Mouse (Mus musculus): ENCODE data around the gene Efnb3. TPM values are rescaled to one million over a fixed set of nuclear protein-coding genes. Genes with fewer than 3 reads are reported as not detected.

The Efnb3 gene
- polyA plus RNA-seq, 1 experiment from 2014 or later = 160 TPM

GRCm38 (mm10) chr11:69559183-69559582 lies 822 bp downstream of the Efnb3 start:
- peak overlapping the region; percentile 85 for H3K27ac ChIP-seq (replicated peaks)
- H3K36me3 ChIP-seq = no peaks in the 10 kb centered on the region; the same call in 1 of the 2 replicates
- no peaks in the 10 kb centered on the region for H3K9me3 ChIP-seq
- WGBS = 7% methylated on average over 5 of the region's 5 CpGs
- peak overlapping the region; percentile 85 for H3K4me2 ChIP-seq
- ATAC-seq (ENCODE audit: low FRiP score, low read depth) = no peak
- H3K9ac ChIP-seq = peak overlapping the region; percentile 88
- H3K4me1 ChIP-seq (replicated peaks) = peaks cover 72% of the 10 kb centered on the region
- H3K27me3 ChIP-seq = no peaks in the 10 kb centered on the region
- H3K4me3 ChIP-seq = peak overlapping the region; percentile 87

- H3K27me3 ChIP-seq = no peaks in the 10 kb centered on the region
- H3K4me2 ChIP-seq = peak overlapping the region; percentile 85
- peak overlapping the region; percentile 87 for H3K4me3 ChIP-seq
- no peak for ATAC-seq (ENCODE audit: low FRiP score, low read depth)
- WGBS = 4% methylated on average over 6 of the region's 6 CpGs
- peak overlapping the region; percentile 85; the same call in 1 of the 2 replicates for H3K27ac ChIP-seq (replicated peaks)
- no peaks in the 10 kb centered on the region; the same call in 1 of the 2 replicates for H3K36me3 ChIP-seq
- peak overlapping the region; percentile 88 for H3K9ac ChIP-seq
- H3K9me3 ChIP-seq = no peaks in the 10 kb centered on the region
- peaks cover 76% of the 10 kb centered on the region for H3K4me1 ChIP-seq (replicated peaks)
These were observed 1.2 kb downstream of the Efnb3 start for GRCm38 (mm10) chr11:69558756-69559155.

GRCm38 (mm10) chr11:69557381-69557958 lies 2.5 kb downstream of the Efnb3 start:
- H3K4me2 ChIP-seq = peak overlapping the region; percentile 85
- no peaks in the 10 kb centered on the region; the same call in 1 of the 2 replicates for H3K36me3 ChIP-seq
- 0 out of 2 replicates have a peak, but pooled peaks have one; percentile 14 for ATAC-seq (ENCODE audit: low FRiP score, low read depth)
- 11% methylated on average over 14 of the region's 14 CpGs for WGBS
- peak overlapping the region; percentile 85 for H3K27ac ChIP-seq (replicated peaks)
- peak overlapping the region; percentile 88 for H3K9ac ChIP-seq
- peaks cover 89% of the 10 kb centered on the region for H3K4me1 ChIP-seq (replicated peaks)
- H3K4me3 ChIP-seq = peak overlapping the region; percentile 87
- H3K9me3 ChIP-seq = no peaks in the 10 kb centered on the region
- no peaks in the 10 kb centered on the region for H3K27me3 ChIP-seq

GRCm38 (mm10) chr11:69554539-69555140 lies 5.4 kb downstream of the Efnb3 start:
- no peaks in the 10 kb centered on the region for H3K9me3 ChIP-seq
- no peak for ATAC-seq (ENCODE audit: low FRiP score, low read depth)
- H3K4me3 ChIP-seq = no peak overlapping the region
- no peak overlapping the region for H3K4me2 ChIP-seq
- H3K4me1 ChIP-seq (replicated peaks) = peaks cover 75% of the 10 kb centered on the region
- no peaks in the 10 kb centered on the region for H3K27me3 ChIP-seq
- no peaks in the 10 kb centered on the region for H3K36me3 ChIP-seq
- WGBS = 81% methylated on average over 5 of the region's 5 CpGs
- H3K9ac ChIP-seq = no peak overlapping the region
- peak overlapping the region; percentile 41 for H3K27ac ChIP-seq (replicated peaks)

- Histone ChIP-seq H3K4me2 (peak overlapping the region; percentile 47), H3K27ac (replicated peaks) (peak overlapping the region; percentile 82), H3K4me3 (peak overlapping the region; percentile 0; the same call in 1 of the 2 replicates), H3K9me3 (no peaks in the 10 kb centered on the region), H3K9ac (peak overlapping the region; percentile 7; the same call in 1 of the 2 replicates), H3K36me3 (no peaks in the 10 kb centered on the region), H3K4me1 (replicated peaks) (peaks cover 75% of the 10 kb centered on the region), H3K27me3 (no peaks in the 10 kb centered on the region)
- 17% methylated on average over 2 of the region's 2 CpGs for WGBS
- ATAC-seq (ENCODE audit: low FRiP score, low read depth) = peak; percentile 13
These were observed 6.7 kb downstream of the Efnb3 start for GRCm38 (mm10) chr11:69553341-69553721.

- Histone ChIP-seq H3K4me1 (replicated peaks) (peaks cover 75% of the 10 kb centered on the region), H3K4me3 (peak overlapping the region; percentile 0), H3K9me3 (no peaks in the 10 kb centered on the region), H3K4me2 (peak overlapping the region; percentile 47), H3K27me3 (no peaks in the 10 kb centered on the region), H3K9ac (peak overlapping the region; percentile 7; the same call in 1 of the 2 replicates), H3K27ac (replicated peaks) (peak overlapping the region; percentile 82), H3K36me3 (no peaks in the 10 kb centered on the region)
- 5% methylated on average over 14 of the region's 14 CpGs for WGBS
- ATAC-seq (ENCODE audit: low FRiP score, low read depth) = peak; percentile 80
These were observed 7.2 kb downstream of the Efnb3 start for GRCm38 (mm10) chr11:69552622-69553340.

GRCm38 (mm10) chr11:69551310-69551709 lies 8.7 kb downstream of the Efnb3 start:
- Histone ChIP-seq H3K9me3 (no peaks in the 10 kb centered on the region), H3K4me3 (no peak overlapping the region), H3K4me2 (no peak overlapping the region), H3K36me3 (no peaks in the 10 kb centered on the region), H3K9ac (no peak overlapping the region), H3K4me1 (replicated peaks) (peaks cover 72% of the 10 kb centered on the region), H3K27me3 (no peaks in the 10 kb centered on the region), H3K27ac (replicated peaks) (no peak overlapping the region)
- 52% methylated on average over 4 of the region's 4 CpGs for WGBS
- no peak for ATAC-seq (ENCODE audit: low FRiP score, low read depth)

- Histone ChIP-seq H3K4me3 (no peak within 1 kb of the TSS), H3K9me3 (no peaks in the 10 kb centered on the region), H3K27ac (replicated peaks) (peak within 1 kb of the TSS; percentile 89), H3K27me3 (no peaks in the 10 kb centered on the region), H3K4me2 (peak within 1 kb of the TSS; percentile 74; the same call in 1 of the 2 replicates), H3K9ac (no peak within 1 kb of the TSS), H3K4me1 (replicated peaks) (peaks cover 67% of the 10 kb centered on the region), H3K36me3 (no peaks in the 10 kb centered on the region)
- 28% methylated on average over 12 of the region's 12 CpGs for WGBS
- ATAC-seq (ENCODE audit: low FRiP score, low read depth) = no peak
These were observed 10.8 kb downstream of the Efnb3 start, which contains the start of gene Dnah2 for GRCm38 (mm10) chr11:69549060-69549656. Dnah2 (minus strand) TSS chr11:69549110.

GRCm38 (mm10) chr11:69547071-69547470 lies 12.9 kb downstream of the Efnb3 start:
- H3K4me1 ChIP-seq (replicated peaks) = peaks cover 56% of the 10 kb centered on the region
- ATAC-seq (ENCODE audit: low FRiP score, low read depth) = peak; percentile 3; the same call in 1 of the 2 replicates
- 2% methylated on average over 15 of the region's 15 CpGs for WGBS

GRCm38 (mm10) chr11:69546423-69547053 lies 13.5 kb downstream of the Efnb3 start:
- WGBS = under 1% methylated on average over 44 of the region's 44 CpGs
- Histone ChIP-seq H3K4me1 (replicated peaks) (peaks cover 53% of the 10 kb centered on the region), H3K27me3 (no peaks in the 10 kb centered on the region), H3K4me3 (peak overlapping the region; percentile 43), H3K27ac (replicated peaks) (peak overlapping the region; percentile 89), H3K4me2 (peak overlapping the region; percentile 74), H3K36me3 (no peaks in the 10 kb centered on the region), H3K9ac (peak overlapping the region; percentile 53), H3K9me3 (no peaks in the 10 kb centered on the region)
- peak; percentile 77 for ATAC-seq (ENCODE audit: low FRiP score, low read depth)

More at GRCm38 (mm10) chr11:69547071-69547470, 12.9 kb downstream of the Efnb3 start:
- Histone ChIP-seq H3K4me2 (peak overlapping the region; percentile 74), H3K9me3 (no peaks in the 10 kb centered on the region), H3K36me3 (no peaks in the 10 kb centered on the region), H3K9ac (peak overlapping the region; percentile 53), H3K27ac (replicated peaks) (peak overlapping the region; percentile 89), H3K27me3 (no peaks in the 10 kb centered on the region), H3K4me3 (peak overlapping the region; percentile 43)

GRCm38 (mm10) chr11:69545957-69546356 lies 14.0 kb downstream of the Efnb3 start:
- Histone ChIP-seq H3K27me3 (no peaks in the 10 kb centered on the region), H3K4me2 (peak overlapping the region; percentile 74), H3K4me1 (replicated peaks) (peaks cover 53% of the 10 kb centered on the region), H3K4me3 (peak overlapping the region; percentile 43), H3K9ac (peak overlapping the region; percentile 53), H3K27ac (replicated peaks) (peak overlapping the region; percentile 89), H3K9me3 (no peaks in the 10 kb centered on the region), H3K36me3 (no peaks in the 10 kb centered on the region)
- 7% methylated on average over 7 of the region's 7 CpGs for WGBS
- ATAC-seq (ENCODE audit: low FRiP score, low read depth) = peak; percentile 12; the same call in 1 of the 2 replicates
